Mouse (Mus musculus) spleen, postnatal 10 days (tissue): ENCODE results near the gene Mafk.

Source experiments
- DNase-seq, 2 experiments: peaks; one replicate each; pipeline ENCODE4 v3.0.0; 2021 to 2022; ENCODE audit warnings: low spot score in 2 of 2

The Mafk gene

GRCm38 (mm10) chr5:139817292-139817691, 26.0 kb downstream of the Mafk start:
- peak in 1 of 2 experiments; percentile 41 for DNase-seq

GRCm38 (mm10) chr5:139818056-139818455, 26.7 kb downstream of the Mafk start:
- DNase-seq = peak in 1 of 2 experiments; percentile 59

GRCm38 (mm10) chr5:139818801-139819200, 27.5 kb downstream of the Mafk start:
- DNase-seq = peak; percentile 84 to 88

DNA sequence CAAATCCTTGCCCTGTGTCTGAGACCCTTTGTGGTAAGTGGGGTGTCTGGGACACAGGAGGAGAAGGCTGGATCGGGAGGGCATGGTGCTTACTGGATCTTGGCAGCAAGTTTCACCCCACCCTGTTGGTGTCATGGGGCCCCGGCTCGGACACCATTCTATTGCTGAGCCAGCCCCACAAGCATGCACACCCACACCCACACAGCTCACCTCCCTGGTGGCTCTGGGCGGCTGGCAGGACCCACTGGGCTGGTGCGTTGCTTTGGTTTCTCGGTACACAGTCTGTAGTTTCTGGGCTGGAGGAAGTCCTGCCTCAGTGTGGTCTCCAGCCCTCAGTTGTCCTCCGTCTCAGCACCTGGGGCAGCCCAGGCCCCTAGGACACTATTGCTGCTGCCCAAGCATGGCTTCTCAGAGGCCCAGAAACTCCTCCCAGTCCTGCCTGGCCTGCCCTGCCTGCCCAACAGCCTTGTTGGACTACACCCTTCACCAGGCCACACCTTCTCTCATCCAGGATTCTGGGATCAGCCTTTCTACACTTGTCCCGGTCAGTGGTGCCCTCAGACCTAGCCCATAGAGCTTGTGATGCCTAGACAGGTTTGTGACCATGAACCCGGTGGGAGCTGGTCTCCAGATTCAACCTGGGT, 28.3 kb downstream of the Mafk start, which contains the start of gene Tmem184a:
Tmem184a (minus strand) TSS at position 380 of the 644 bp plus-strand sequence.
- DNase-seq = peak in 1 of 2 experiments; percentile 17

DNA sequence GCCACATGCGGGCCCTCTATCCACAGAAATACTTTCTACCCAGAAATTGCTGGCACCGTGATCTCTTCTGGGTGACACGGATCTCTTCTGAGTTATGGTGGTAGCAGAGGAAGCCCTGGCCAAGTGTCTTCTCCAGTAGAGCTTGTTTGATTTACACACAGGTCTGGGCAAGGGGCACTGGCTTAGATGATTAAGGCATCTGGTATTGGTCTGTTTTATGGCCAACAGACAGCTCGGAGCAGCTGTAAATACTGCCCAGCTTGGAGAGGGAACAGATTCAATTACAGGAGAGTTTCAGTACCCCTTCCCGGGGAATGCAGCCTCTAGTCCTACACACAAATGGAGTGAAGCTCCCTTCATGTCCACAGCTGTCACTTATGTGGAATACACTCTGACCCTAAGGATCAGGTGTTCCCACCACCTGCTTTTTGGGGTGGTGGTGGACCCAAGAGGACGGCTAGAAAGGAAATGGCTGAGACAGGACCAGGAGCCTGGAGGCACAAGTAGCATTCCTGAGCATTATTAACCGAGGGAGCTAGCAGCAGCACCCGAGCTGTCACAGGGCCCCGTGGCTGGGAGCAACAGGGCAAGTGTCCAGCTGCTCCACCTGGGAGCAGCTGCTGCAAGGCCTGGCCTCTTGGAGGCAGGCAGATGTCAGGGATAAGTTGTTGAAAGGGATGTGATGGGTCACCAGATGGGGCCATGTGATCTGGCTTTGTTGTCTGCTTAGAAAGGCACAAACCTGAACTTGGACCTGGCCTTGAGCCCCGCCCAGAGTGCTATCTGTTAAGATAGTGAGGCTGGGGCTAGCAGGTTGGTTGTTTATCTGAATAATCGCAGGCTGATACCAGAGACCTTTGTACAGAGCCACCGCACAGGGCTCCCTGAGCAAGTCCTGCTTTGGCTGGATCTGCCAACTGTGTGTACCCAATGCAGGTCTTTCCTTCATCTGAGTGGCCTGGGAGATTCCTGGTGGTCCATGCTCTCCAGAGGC, 30.4 kb downstream of the Mafk start:
- no peak for DNase-seq

- no peak for DNase-seq
Observed at GRCm38 (mm10) chr5:139824531-139824930, 33.2 kb downstream of the Mafk start.

DNA sequence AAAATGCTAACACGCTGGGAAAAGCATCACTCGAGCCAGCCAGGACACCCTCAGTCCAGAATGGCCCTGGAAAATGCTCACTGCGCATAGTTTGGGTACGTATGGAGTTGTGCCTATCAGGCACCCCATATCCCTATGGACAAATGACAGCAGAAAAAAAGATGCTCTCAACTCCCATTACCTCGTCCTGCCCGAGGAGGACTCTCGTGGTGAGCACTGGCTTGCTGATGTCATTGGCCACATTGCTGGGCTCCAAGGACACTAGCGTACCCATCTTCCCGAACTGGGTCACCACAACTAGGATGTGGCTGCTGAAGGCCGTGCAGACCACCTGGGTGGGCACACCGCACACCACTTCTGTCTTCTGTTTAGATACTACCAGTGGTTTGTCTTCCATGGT, 34.6 kb downstream of the Mafk start:
- no peak for DNase-seq

DNA sequence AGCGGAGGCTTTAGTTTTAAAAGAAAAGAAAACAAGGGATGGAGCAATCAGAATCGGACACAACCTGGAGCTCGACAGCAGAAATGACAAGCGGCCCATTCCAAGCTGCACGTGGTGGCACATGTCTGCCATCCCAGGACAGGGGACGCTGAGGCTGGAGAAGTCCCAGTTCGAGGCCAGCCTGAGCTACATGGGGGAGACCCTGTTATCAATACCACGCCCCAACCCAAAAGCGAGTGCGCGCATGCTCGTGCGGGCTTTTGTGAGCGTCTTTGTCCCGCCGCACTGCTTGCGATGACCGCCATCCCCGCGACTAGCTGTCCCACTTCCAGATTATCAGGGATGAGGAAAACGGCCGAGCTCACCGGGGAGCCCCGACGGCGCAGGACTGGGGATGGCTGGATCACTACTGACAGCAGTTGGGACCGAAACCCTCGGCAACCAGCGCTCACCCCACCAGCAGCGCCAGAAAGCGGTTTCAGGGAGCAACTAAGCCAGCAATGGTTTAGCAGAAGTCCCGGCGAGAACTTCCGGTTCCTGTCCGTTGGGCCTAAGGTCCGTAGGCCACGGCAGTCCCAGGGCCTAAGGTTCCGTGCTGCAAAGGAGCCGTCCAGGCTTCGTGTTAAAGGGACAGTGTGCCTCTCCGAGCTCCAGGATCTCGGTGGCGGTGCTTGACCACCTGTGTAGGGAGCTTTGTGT, 35.2 kb downstream of the Mafk start, which contains the start of the genes Gm26938 and Psmg3:
Gm26938 (minus strand) TSS at position 51 of the 699 bp plus-strand sequence.
Psmg3 (minus strand) TSS at position 529 of the 699 bp plus-strand sequence.
- DNase-seq = peak; percentile 87 to 97

GRCm38 (mm10) chr5:139827593-139827992, 36.3 kb downstream of the Mafk start:
- peak in 1 of 2 experiments; percentile 50 for DNase-seq

DNA sequence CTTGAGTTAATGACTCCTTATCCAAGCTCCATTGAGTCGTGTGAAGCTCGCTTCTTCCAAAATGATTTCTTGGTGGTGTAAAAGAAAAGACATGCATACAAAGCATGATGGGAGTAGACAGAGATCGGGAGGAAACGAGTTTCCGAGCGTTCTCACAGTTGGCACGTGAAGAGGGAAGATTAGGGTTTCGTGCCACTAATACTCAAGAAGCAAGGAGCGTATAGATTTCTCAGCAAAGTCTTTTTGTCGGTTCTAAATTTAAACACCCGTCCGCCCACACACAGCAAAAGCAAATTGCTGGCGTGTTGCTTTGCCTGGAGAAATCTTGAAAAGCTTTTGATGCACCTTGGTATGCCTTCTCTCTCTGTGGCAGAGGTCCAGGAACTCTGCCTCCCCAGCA, 38.1 kb downstream of the Mafk start:
- DNase-seq = no peak

GRCm38 (mm10) chr5:139830734-139831133, 39.4 kb downstream of the Mafk start:
- DNase-seq = peak in 1 of 2 experiments; percentile 66

DNA sequence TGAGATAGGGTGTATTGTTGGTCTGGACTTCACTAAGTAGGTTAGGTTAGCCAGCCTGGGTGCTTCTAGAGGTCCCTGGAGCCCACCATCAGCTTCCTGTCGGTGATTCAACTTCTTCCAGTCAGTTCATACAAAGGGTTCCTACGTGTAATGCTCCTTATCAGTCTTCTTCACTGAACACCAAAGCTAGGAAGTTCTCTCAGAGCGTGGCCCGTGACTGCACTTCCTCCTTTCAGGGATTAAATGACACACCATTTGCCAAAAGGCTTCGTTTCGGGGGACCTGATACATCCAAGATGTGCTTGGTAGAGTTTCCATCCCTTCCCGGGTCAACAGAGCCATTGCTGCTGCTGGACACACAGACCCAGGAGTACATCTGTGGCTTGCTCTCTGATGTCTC, 40.8 kb downstream of the Mafk start:
- DNase-seq = no peak

DNA sequence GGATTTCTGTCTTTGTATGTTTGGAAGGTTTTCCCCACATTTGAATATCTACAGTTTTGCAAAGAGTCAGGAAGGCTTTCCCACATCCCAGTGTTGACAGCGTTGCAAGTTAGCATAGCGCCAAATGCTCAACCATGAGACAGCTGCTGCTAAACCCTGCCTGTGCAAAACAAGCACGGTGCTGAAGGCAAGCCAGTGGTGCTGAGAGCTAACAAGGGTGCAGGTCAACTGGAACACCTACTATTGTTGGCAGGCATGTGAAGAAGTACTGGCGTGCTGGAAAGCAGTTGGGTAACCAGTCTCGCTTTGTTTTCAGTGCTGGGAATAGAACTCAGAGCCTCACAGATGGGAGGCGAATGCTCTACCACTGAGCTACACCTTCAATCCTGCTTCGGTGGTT, 44.4 kb downstream of the Mafk start:
- DNase-seq = no peak

DNA sequence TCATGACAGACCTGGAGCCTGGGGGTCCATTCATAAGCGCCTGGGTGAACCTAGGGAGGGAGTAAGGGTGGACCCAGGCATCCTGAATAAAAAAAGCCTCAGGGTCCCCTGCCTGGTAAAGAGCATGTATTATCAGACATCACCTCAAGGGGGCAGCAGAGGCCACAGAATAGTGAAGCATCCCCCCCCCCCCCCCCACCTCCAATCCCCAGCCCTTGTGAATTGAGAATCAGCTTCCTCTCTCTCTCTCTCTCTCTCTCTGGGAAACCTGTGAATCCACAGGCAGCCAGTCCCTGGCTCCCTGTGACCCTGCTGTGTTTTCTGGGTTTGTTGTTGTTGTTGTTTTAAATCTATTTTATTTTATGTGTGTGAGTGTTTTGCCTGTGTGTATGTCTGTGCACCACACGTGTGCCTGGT, 47.2 kb downstream of the Mafk start:
- DNase-seq = peak; percentile 50 to 79

- DNase-seq = no peak
Observed at GRCm38 (mm10) chr5:139839142-139839541, 47.8 kb downstream of the Mafk start.

DNA sequence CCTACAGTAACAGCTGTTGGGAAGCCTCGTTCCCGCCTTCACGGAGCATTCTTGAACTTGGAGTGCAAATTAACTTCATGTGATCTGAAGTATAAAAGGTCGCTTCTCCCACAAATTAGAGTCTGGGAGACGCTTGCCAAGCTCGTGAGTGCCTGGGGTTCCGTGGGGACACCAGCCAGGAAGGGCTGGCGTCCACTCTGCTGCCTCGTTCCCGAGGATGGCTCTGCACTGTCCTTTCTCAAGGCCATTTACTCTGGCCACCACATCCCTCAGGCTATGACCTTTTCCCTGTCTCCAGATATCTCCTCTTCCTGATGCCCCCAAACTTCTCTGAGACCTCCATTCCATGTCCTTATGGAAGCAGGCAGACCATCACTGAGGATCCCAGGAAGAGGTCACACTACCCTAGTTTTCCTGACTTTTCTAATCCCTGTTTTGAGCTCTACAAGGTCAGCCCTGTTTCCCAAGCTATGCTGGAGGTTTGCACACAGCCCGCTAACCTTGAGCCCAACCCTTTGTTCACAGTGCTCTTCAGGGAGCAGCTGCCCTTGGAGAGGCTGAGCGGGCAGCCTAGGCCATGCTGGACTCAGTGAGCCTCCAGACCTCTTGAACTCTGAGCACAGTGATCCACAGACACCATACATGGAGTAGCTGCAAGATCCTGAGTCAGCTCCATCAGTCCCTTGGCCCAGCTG, 58.5 kb downstream of the Mafk start:
- DNase-seq = no peak
